Mouse (Mus musculus) left cerebral cortex, postnatal 25 days (tissue): Measurements from ENCODE around the gene Tbx3. TPM values are rescaled to one million over a fixed set of nuclear protein-coding genes. Genes with fewer than 3 reads are reported as not detected.

ENCODE experiments used
- DNase-seq, 2 experiments: peaks; one replicate each; pipeline ENCODE4 v3.0.0; 2022; ENCODE audit warnings: low spot score in 2 of 2, mixed read lengths in 1 of 2
- intact Hi-C: fragments of 180-260 bp; cut with DNase I; formaldehyde crosslinking; loops from one replicate; pipeline ENCODE4 v1.15.1; 2025
- total RNA-seq, 2 experiments: library from RNA; stranded (reverse); gene quantifications; 2 replicates each; pipeline ENCODE4 v1.2.3; 2021

The Tbx3 gene
- total RNA-seq, 2 experiments from 2014 or later = 2.4 to 3.2 TPM

DNA sequence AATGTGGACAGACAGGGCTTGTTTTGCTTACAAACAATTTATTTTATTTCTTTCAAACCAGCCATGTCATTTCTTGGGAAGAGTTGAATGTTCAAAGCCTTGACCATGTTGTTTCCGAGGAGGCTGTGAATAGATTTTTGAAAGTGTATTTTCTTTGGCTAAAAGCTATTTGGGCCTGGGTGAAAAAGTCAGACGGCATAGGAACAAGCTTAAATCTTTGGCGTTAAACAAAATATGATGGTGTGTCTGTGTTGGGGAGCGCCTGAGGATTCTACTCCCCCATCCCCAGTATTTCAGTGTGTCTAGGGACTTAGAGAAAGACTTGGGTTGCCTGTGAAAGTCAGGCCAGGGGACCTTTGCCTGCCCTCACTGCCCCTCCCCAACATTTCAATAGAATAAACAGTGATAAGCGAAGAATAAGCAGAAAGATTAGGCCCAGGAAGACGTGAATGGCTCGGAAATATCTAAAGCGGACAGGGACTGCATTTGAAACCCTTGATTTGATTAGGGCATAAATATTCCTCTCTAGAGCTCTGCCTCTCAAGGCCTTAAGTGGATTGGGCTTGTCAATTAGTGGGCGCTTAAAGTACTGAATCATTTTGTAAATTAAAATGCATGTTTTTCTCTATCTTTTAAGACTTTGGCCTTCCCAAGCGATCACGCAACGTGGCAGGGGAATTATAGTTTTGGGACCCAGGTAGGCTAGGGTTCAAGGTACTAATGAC, 4.3 kb downstream of the Tbx3 start:
- no peak for DNase-seq
- intact Hi-C loops = loop anchor here (5.0 kb wide), 2 partner anchors 763 to 797 kb away; no protein-coding TSS in a partner anchor

DNA sequence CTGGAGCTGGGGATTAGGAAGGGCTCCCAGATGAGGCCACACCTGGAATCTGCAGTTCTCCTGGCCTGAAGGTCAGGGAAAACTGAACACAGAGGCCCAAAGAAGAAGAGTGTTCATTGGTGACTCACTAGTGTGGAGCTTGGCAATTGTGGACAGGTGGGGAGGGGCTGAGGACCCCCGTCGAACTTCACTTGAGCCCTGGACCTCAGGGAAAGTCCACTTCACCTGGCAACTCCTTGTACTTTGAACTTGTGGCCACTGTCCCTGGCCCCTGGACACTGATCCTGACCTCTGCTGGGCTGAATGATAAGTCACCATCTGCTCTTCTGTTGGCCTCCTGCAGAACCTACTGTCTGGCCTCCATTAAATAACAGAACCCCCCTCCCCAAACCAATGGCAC, 5.8 kb downstream of the Tbx3 start:
- DNase-seq = no peak
- intact Hi-C loops = no loop called here

DNA sequence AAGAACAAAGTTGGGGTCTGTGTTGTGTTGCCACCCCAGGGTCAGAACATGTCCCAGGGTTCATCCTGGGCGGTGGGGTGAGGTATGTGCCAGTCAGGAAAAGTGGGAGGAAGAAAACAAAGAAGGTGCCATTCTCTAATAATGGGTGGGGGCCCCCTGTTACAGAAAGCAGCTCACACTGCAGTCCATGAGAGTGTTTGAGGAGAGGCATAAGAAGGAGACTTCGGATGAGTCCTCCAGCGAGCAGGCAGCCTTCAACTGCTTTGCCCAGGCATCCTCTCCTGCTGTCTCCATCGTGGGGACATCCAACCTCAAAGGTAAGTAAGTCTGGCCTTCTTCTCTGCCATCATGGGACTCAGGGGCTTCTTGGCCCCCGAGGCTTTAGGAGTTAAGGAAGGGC, 8.0 kb downstream of the Tbx3 start:
- DNase-seq = no peak
- intact Hi-C loops = no loop called here

DNA sequence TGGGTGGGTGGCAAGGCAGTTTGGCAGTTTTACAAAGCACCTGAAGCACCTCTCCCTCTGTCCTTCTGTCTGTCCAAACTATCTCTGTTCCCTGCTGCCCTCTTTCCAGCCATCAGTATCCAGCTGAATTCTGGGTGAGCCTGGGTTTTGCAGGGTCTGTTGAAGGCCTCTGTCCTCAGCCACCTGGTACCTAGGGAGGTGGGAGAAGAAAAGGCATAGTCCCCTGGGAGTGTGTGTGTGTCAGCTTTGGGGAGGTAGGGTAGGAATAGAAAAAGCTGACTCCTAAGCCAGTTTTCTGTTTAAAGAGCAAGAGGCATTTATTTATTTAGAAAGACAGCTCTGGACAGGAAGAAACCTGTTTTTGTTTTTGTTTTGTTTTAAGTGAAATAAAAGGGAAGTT, 8.6 kb downstream of the Tbx3 start:
- intact Hi-C loops = no loop called here
- DNase-seq = no peak

DNA sequence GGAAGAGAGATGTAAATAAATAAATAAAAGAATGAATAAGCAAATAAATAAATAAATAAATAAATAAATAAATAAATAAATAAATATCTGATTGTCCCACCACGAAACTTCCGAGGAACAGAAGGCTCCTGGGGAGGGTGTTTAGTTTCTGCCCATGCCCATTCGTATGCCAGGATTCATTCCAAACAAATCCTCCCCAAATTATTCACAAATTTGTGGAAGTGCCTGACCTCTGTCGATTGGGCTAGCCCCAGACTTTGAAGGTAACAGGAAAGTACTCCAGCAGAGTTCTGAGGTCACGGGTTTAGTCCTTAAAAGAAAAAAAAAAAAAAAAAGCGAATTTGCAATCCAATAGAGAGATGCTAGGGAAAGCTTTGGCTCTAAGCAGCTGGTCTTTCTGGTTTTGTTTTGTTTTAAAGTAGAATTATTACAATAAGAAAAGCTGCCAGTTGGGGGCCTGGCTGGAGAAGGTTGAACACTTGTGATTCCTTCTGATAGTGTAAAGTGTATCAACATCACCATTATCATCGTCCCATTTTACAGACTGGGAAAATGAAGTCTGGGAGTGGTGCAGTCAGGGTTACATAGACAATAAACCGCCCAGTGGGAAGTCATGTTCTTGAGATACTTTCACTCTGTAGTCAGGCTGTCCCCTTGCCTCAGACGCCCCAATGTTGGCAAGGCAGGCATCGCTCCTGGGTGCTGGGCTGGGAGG, 9.3 kb downstream of the Tbx3 start:
- no peak for DNase-seq
- intact Hi-C loops = loop anchor here (10.0 kb wide), 1 partner anchor 1505 kb away; no protein-coding TSS in a partner anchor

DNA sequence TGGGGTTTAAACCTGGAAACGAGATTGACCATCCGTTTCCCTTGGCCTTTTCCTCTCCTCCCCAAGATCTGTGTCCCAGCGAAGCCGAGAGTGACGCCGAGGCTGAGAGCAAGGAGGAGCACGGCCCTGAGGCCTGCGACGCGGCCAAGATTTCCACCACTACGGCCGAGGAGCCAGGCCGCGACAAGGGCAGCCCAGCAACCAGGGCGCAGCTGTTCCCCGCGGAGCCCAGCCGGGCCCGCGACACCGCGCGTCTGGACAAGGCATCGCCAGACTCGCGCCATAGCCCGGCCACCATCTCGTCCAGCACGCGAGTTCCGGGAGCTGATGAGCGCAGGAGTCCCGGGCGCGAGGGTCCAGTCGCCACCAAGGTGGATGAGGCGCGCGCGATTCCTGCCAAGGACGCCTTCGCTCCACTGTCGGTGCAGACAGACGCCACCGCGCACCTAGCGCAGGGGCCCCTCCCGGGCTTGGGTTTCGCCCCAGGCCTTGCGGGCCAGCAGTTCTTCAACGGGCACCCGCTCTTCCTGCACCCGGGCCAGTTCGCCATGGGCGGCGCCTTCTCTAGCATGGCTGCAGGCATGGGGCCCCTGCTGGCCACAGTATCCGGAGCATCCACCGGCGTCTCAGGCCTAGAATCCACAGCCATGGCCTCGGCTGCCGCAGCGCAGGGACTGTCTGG, 10.0 kb downstream of the Tbx3 start:
- no peak for DNase-seq
- intact Hi-C loops = loop anchor here (10.0 kb wide), 1 partner anchor 1506 kb away; no protein-coding TSS in a partner anchor

DNA sequence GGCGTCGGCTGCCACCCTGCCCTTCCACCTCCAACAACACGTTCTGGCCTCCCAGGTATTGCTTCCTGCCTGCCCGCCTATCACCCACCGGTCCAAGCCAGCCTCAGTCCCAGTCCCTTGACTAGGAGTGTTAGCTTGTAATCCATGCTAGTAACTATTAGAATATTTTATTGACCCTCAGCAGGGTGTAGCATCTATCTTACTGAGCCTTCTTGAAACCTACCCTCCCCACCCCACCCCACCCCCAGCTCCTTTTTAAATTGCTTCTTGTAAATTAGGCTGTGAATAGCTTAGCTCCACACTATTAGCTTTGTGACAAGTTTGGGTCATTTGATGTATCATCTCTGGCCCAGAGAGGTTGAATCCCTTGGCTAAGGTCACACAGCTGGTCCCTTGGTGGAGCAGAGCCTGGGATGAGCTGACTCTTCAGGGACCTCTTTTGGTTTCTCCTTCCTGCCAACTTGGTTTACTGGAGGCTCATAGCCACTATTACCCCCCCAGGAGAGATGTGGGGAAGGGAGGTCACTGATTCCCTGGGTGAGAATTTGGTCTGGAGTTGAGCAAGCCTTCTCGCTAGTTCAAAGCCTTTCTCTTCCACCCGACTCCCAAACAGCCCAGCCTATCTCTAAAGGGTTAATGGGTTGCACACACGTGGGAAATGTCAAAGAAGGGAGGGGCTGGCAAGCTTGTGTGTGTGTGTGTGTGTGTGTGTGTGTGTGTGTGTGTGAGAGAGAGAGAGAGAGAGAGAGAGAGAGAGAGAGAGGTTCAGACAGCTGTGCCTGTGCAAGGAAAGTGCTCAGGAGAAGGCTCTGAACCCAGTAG, 10.8 kb downstream of the Tbx3 start:
- intact Hi-C loops = loop anchor here (10.0 kb wide), 1 partner anchor 1506 kb away; no protein-coding TSS in a partner anchor
- no peak for DNase-seq

DNA sequence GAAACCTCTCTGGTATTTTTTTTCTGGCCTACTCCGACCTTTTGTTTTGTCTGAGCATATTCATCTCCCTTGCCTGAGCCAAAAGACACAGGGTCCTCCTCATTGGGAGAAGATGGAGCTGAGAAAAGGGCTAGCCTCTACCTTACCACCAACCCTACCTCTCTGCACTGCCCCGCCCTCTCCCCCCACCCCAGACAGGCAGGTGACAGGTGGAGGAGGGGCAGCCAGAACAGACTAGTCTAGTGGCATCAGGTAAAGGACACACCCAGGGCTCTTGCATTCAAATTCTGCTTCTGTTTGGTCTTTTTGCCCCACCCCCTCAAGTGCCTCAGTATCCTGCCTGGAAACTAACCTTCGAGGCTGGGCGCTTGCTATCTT, 11.4 kb downstream of the Tbx3 start:
- intact Hi-C loops = loop anchor here (10.0 kb wide), 1 partner anchor 1507 kb away; no protein-coding TSS in a partner anchor
- DNase-seq = no peak

DNA sequence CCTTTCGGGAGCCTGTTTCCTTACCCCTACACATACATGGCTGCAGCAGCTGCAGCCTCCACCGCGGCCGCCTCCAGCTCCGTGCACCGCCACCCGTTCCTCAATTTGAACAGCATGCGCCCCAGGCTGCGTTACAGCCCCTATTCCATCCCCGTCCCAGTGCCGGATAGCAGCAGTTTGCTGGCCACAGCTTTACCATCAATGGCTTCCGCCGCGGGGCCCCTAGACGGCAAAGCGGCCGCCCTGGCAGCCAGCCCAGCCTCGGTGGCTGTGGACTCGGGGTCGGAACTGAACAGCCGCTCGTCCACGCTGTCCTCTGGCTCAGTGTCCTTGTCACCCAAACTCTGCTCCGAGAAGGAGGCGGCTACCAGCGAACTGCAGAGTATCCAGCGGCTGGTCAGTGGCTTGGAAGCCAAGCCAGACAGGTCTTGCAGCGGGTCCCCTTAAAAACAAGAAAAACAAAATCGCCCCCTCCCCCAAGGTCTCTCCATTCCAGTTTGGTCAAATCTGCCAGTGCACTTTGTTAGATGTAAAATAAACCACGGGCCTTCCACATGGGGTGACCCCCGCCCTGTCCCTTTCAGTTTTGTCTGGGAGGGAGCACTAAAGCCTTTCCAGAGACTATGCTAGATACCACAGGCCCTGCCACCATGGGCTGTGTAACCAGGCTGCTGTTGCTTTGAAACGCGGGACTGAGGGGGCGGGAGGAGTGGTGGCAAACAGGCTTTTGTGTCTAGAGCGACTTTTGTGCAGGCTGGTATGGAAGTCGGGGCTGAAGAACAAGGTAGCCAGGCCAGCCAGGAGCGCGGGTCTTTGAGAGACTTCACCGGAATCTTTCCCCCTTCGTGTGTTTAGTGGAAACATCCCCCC, 12.4 kb downstream of the Tbx3 start:
- intact Hi-C loops = loop anchor here (10.0 kb wide), 1 partner anchor 1508 kb away; no protein-coding TSS in a partner anchor
- no peak for DNase-seq

DNA sequence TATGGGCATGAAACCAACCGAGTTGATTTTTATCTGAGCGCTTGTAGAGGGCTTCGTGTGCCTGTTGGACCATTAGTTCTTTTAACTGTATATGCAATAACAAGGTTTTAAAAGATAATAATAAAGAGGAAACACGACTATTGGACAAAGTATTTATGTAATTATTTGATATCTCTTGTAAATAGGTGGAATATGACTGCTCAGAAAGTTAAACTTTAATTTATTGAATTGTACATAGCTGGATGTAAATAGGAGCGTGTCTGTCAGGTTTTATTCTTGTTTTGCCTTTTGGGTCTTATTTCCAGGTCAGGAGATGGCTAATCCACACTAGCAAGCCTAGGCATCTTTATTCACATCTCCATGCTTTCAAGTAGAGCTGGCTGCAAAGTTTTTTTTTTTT, 13.4 kb downstream of the Tbx3 start:
- intact Hi-C loops = loop anchor here (10.0 kb wide), 1 partner anchor 1509 kb away; no protein-coding TSS in a partner anchor

DNA sequence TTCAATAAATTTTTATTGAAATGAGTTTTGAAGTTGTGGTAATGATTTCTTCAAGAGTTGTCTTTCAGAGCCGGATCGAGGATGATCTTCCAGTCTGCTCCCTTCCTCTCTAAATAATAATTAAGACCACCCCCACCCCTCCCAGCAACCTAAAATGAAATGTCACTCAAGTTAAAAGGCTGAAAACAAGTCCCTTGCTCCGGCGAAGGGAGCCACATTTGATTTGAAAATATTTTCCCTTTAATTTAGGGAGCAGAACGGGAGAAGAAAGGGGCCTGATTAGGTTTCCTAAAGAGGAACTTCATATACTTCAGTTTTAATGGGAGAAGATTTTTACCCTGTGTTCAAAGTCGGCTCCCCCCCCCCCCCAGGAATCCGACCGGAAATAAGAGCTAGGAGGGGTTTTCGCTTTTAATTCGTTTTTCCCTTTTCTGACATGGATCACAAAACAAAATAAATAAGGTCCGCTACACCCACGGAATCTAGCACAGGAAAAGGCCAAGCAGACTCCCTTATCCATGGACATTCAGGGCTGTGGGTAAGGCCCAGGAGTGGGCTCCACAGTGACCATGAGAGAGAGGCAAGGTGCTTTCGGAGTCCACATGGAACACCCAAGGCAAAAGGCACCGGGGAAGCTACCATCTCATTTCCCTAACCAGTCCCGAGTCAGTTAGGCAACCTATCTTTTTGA, 14.4 kb downstream of the Tbx3 start:
- DNase-seq = no peak
- intact Hi-C loops = loop anchor here (5.0 to 10.0 kb wide), 2 partner anchors 117 to 1510 kb away; no protein-coding TSS in a partner anchor

More for the DNA sequence above, 13.4 kb downstream of the Tbx3 start:
- DNase-seq = no peak

DNA sequence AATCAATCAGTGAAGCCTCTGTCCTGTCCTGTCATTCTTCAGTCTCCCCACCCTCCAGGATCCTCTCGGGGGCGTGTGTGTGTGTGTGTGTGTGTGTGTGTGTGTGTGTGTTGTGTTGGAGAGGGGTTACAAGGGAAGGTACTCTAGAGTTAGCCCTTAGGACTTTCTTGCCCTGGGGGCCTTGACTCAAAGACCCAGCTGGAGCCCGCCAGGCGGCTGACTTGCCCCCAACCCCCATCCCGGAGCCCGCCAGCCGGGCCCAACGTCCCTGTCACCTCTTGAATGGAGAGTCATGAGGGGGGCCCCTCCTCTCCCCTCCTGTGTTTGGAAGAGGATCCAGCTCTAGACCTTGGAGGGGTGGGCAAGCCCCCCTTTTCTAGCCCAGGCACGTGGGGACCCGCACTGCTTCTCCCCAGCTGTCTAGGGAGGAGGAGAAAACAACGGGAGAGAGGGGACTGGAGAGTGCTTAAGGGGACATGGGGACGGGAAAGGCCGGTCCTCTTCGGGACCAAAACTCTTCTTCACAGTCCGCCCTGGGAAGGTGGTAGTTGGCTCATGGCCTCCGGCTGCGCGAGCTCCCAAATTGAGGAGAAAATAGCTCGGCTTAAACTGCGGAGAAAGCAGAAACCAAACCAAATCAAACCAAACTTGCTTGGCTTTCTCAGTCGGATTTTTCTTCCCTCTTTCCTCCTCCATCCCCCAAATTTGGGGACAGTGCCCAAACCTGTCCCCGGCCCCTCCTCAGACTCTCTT, 15.2 kb downstream of the Tbx3 start:
- intact Hi-C loops = loop anchor here (5.0 to 10.0 kb wide), 2 partner anchors 117 to 1511 kb away; no protein-coding TSS in a partner anchor

DNA sequence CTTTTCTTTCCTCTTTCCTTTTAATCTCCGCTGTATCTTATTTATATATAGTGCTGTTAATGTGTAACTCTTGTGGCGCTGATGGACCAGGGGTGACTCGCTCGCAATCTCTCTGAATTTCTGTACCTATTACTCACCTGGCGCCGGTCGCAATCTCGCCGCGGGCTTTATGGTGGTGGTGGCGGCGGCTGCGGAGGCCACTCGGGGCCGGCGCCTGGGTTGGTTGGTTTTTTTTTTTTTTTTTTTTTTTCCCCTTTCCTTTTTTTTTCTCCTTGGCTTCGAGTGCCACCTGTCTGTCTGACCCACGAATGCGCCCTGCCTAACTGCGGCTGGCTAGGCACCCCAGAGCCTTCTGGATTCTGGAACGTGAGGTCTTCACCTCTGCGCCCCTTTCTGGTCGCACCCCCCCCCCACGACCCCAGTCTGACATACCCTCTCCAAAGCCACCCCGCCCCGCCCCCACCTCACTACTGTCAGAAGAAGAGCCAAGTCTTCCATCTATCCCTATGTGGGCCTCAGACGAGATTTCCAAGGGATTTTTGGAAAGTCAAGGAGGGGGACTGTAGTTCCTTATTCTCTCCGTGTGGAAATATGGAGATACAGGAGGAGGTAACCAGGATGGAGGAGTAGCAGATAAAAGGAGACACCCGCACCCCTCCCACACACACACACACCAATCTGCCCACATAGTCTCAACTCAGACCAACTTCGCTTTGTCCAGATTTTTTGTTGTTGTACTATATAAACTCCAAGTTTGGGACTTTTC, 15.9 kb downstream of the Tbx3 start:
- intact Hi-C loops = loop anchor here (5.0 to 10.0 kb wide), 2 partner anchors 116 to 1512 kb away; no protein-coding TSS in a partner anchor
- no peak for DNase-seq

More for the DNA sequence above, 15.2 kb downstream of the Tbx3 start:
- no peak for DNase-seq

DNA sequence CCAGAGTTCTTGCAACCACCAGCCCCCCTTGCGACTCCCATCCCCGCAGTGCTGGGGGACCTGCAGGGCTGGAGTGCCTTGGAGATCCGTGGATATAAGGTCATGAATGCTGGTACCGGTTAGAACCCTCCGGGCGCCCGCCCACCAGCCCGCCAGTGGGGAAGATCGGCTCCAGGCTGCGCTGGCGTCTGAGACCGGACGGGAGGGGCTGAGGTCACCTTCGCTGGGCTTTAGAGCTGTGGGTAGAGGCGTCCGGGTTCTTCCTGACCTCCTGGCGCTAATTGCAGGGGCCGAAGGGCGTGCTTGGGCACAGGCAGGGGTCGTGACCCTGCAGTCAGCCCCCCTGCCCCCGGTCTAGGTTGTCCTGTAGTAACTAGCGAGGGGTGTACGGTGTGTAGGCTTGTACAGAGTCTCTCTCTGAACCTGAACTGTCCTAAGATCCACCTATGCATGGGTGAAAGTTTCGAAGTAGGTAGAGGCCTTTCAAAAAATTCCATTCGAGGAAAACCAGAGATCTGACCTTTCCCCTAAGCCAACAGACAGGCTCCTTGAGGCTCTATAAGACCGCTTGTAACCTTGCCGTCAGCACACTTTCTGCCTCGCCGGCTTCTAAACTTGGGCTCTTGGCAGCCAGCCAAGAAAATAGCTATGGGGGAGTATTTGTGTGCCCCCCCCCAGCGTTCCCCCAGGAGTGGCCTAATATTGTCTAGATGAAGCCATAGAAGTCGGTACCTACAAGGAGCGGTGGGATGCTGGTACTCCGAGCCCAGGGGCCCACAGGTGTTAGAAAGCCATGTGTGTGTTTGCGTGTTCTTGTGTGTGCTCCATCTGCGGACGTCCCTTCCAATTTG, 16.8 kb downstream of the Tbx3 start:
- intact Hi-C loops = loop anchor here (5.0 to 10.0 kb wide), 2 partner anchors 115 to 1512 kb away; no protein-coding TSS in a partner anchor

DNA sequence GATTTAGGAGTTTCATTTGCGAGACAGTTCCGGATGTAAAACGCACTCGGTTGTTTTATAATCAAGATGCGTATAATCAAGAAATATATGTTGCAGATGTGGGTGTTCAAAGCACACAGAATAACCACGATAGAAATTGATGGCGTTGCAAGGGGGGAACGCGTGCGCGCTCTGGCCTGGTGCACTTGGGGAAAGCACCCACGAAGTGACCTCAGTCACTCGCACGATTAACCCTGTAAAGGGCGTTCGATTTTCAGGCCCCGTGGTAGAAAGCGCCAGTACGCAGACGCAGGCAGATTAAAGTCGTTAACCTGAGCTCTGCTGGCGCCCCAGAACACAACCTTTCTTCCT, 17.4 kb downstream of the Tbx3 start:
- DNase-seq = no peak
- intact Hi-C loops = loop anchor here (5.0 to 10.0 kb wide), 2 partner anchors 114 to 1513 kb away; no protein-coding TSS in a partner anchor

More for the DNA sequence above, 16.8 kb downstream of the Tbx3 start:
- DNase-seq = no peak
